Mouse (Mus musculus): ENCODE results near the gene Vps54. TPM values are rescaled to one million over a fixed set of nuclear protein-coding genes. Genes with fewer than 3 reads are reported as not detected.

The Vps54 gene
- total RNA-seq, 2 experiments from 2014 or later, result 29.5 to 31.2 TPM

Small RNA genes within 50 kb of the gene (microRNA-seq; reads per million reads assigned to microRNA genes)
- gene Mir1933, result not detected

Other genes starting within 250 kb of the Vps54 start
- gene Peli1, start 148.0 kb upstream of the Vps54 start, total RNA-seq (2021), result 10 to 100 TPM; 47.1 to 49.9 TPM
- 10 to 100 TPM; 68.8 to 69.9 TPM for gene Ugp2, start 131.9 kb downstream of the Vps54 start, total RNA-seq (2021)

All from left cerebral cortex, postnatal 10 days (tissue).